Mouse (Mus musculus) limb, embryonic 11.5 days (tissue): ENCODE data around the gene Ocel1. TPM values are rescaled to one million over a fixed set of nuclear protein-coding genes. Genes with fewer than 3 reads are reported as not detected.

Experiments used
- ATAC-seq: fragments of 200-750 bp; cut with Nextera tagmentation; 2 replicates; pipeline ENCODE4 v1.8.0; 2017; ENCODE audit warnings: low read depth; ENCODE audit not compliant: insufficient number of reproducible peaks, low FRiP score, low TSS enrichment
- DNase-seq: peaks from one replicate; pipeline ENCODE4 v3.0.0-alpha.2; 2015; ENCODE audit warnings: low spot score
- H3K27ac ChIP-seq: fragments of 300-500 bp; sonication (generic); replicated peaks from 2 replicates; pipeline ENCODE4 v1.5.1; 2014; ENCODE audit warnings: low read depth, mild to moderate bottlenecking, low read length
- H3K27me3 ChIP-seq: fragments of 300-500 bp; sonication (generic); 2 replicates; pipeline ENCODE4 v1.6.1; 2014; ENCODE audit warnings: mild to moderate bottlenecking, low read length, mixed read lengths; ENCODE audit not compliant: control insufficient read depth, insufficient read depth
- H3K36me3 ChIP-seq: fragments of 300-500 bp; sonication (generic); 2 replicates; pipeline ENCODE4 v1.6.1; 2014; ENCODE audit warnings: mild to moderate bottlenecking, low read length, moderate library complexity, mixed read lengths; ENCODE audit not compliant: control insufficient read depth, insufficient read depth
- H3K4me1 ChIP-seq: fragments of 300-500 bp; sonication (generic); 2 replicates; pipeline ENCODE4 v1.6.1; 2014; ENCODE audit warnings: low read length, mixed read lengths; ENCODE audit not compliant: control insufficient read depth, insufficient read depth
- H3K4me2 ChIP-seq: fragments of 300-500 bp; sonication (generic); 2 replicates; pipeline ENCODE4 v1.6.1; 2014; ENCODE audit warnings: low read depth, mild to moderate bottlenecking, moderate library complexity; ENCODE audit not compliant: severe bottlenecking
- H3K4me3 ChIP-seq: fragments of 300-500 bp; sonication (generic); 2 replicates; pipeline ENCODE4 v1.5.1; 2014; ENCODE audit warnings: low read depth, low read length
- H3K9ac ChIP-seq: fragments of 300-500 bp; sonication (generic); 2 replicates; pipeline ENCODE4 v1.6.1; 2014; ENCODE audit warnings: mild to moderate bottlenecking, low read length
- H3K9me3 ChIP-seq: fragments of 300-500 bp; sonication (generic); 2 replicates; pipeline ENCODE4 v1.6.1; 2016; ENCODE audit warnings: low read length; ENCODE audit not compliant: control insufficient read depth
- WGBS: fragments of 180-500 bp; shearing (Covaris S2); extraction: QIAGEN DNeasy Blood & Tissue Kit; methylation state at CpG from one replicate; pipeline ENCODE4 v1.1.7; 2014; 5-methylcytosine and 5-hydroxymethylcytosine counted together
- polyA plus RNA-seq: library from polyadenylated mRNA; unstranded; fragments of >200 nt; fragmentation: Nextera tagmentation; extraction: Ambion mirVana; gene quantifications from 2 replicates; pipeline ENCODE4 v1.2.1, GENCODE M21; 2014

The Ocel1 gene
- polyA plus RNA-seq, 1 experiment from 2014 or later: 2.7 TPM

DNA sequence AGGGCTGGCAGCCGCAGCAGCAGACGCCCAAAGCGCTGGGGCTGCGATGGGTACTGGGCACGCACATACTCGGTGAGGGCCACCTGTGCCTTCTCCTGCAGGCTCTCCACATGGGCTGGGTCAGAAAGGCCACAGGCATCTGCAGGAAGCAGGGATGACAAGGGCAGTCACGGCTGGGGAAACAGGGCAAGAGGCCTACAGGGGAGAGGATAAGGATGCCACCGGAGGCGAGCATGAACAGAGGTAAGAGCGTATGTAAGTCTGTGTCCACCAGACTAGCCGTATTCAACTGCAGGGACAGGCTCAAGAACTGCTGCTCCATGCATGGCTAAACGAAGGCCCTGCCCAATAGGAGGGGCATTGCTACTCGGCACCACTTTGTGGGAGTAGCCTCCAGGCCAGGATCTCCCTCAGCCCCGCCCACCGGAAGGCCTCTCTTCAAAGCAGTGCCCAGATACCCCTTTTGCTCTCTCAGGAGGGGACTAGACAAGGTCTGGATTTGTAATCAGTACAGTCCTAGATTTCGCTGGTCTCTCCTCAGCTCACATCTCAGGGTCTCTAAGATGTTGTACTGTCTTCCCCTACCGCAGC is 3.6 kb downstream of the Ocel1 start:
- no peak for ATAC-seq
- Histone ChIP-seq H3K9ac (no peak overlapping the region), H3K36me3 (peaks cover 9% of the 10 kb centered on the region; the same call in 1 of the 2 replicates), H3K4me1 (peaks cover 24% of the 10 kb centered on the region), H3K27me3 (no peaks in the 10 kb centered on the region), H3K4me2 (no peak overlapping the region), H3K9me3 (no peaks in the 10 kb centered on the region), H3K27ac (no peak overlapping the region), H3K4me3 (no peak overlapping the region)
- WGBS: 73% methylated on average over 17 of the region's 17 CpGs
- no peak for DNase-seq

DNA sequence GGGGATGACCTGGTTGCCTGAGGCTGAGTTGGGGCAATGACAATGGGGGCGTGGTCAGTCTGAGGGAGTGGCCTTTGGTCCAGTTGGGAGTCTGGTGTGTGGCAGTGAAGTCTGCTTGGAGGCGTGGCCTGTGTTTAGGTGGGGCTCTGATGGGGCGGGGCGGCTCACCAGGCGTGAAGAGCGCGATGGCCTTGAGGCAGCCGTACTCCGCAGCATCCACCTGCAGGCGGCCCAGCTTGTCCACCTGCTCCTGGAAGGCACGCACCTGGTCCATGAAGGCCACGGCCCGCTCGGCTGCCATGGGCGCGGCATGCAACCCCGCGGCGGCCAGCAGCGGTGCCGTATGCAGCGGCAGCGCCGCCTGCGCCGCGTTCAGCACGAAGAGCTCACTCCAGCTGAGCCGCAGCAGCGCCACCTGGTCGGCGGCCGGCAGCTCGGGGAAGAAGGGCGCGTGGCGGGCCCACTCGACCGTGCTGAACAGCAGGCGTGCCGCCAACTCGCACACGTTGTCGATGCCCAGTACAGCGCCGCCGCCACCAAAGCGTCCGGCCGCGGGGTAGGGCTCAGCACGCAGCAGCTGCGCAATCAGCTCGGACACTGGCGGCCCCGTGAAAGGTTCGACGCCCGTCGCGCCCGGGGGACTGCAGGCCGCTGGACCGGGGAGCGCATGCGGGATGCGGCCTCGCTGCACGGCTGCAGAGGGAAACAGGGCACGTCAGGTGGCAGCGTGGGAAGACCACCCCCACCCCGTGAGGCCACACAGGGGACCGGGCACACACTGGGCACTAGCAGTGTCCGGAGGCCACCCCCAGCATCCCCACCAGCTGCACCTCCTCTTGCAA is 4.7 kb downstream of the Ocel1 start:
- peaks cover 33% of the 10 kb centered on the region for H3K4me1 ChIP-seq
- H3K36me3 ChIP-seq: peaks cover 9% of the 10 kb centered on the region; the same call in 1 of the 2 replicates
- DNase-seq: peak; percentile 69
- H3K27me3 ChIP-seq: no peaks in the 10 kb centered on the region
- 0 out of 2 replicates have a peak overlapping the region, but pooled peaks have one; percentile 33 for H3K27ac ChIP-seq
- peak overlapping the region; percentile 56 for H3K4me2 ChIP-seq
- WGBS: 5% methylated on average over 73 of the region's 74 CpGs
- ATAC-seq: no peak
- H3K4me3 ChIP-seq: peak overlapping the region; percentile 22
- no peaks in the 10 kb centered on the region for H3K9me3 ChIP-seq
- H3K9ac ChIP-seq: peak overlapping the region; percentile 37; the same call in 1 of the 2 replicates

DNA sequence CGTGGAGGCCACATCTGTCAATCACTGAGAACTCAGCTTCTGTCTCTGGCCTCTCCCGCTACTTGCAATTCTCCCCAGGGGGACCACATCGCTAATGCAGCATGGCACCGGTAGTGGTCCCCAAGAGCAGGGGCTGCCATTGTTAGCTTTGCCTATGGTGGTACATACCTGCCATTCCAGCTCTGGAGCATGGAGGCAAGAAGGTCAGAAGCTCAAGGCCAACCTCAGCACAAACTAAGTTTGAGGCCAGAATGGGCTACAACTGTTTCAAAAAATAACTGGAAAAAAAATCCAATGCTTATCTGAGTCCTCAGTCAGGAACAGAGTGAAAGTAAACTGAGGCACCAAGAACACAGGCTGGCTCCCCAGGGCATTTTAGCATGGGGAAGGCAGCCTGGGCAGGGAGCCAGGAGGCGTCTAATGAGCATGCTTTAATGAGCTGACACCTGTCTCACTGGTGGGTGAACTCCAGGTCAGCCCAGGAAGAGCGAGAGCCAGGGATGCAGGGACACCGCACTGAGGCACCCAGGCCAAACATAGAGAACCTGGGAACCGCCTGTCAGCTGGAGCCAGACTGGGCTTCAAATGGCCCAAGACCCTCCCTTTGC is 5.4 kb downstream of the Ocel1 start:
- Histone ChIP-seq H3K36me3 (peaks cover 9% of the 10 kb centered on the region; the same call in 1 of the 2 replicates), H3K9me3 (no peaks in the 10 kb centered on the region), H3K9ac (peak overlapping the region; percentile 37; the same call in 1 of the 2 replicates), H3K4me1 (peaks cover 33% of the 10 kb centered on the region), H3K27ac (no peak overlapping the region), H3K4me2 (peak overlapping the region; percentile 56), H3K4me3 (peak overlapping the region; percentile 22), H3K27me3 (no peaks in the 10 kb centered on the region)
- DNase-seq (no peak), ATAC-seq (no peak)
- WGBS: 41% methylated on average over 8 of the region's 8 CpGs

DNA sequence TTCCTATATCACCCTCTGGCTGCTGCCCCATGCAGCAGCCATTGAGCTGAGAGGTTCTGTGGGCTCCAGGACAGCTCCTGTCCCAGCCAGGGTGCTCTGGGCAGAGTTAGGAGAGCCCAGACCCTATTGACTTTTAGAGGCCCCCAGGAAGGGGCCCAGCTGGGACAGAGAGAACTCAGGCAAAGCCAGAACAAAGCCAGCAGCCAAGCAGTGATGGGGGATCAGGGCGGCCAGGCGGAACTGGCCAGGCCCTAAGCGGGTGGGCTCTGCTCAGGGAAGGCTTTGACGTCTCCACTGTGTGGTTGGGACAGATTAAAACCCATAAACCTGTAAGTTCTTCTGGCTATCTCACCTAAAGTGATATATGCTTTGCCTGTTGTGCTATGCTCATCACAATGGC is 7.9 kb downstream of the Ocel1 start:
- H3K9ac ChIP-seq: no peak overlapping the region
- no peaks in the 10 kb centered on the region for H3K9me3 ChIP-seq
- H3K36me3 ChIP-seq: peaks cover 9% of the 10 kb centered on the region; the same call in 1 of the 2 replicates
- peak overlapping the region; percentile 98; the same call in 1 of the 2 replicates for H3K4me2 ChIP-seq
- H3K4me3 ChIP-seq: no peak overlapping the region
- no peak overlapping the region for H3K27ac ChIP-seq
- WGBS: 66% methylated on average over 4 of the region's 4 CpGs
- no peak for ATAC-seq
- DNase-seq: no peak
- H3K4me1 ChIP-seq: peaks cover 36% of the 10 kb centered on the region
- no peaks in the 10 kb centered on the region for H3K27me3 ChIP-seq

DNA sequence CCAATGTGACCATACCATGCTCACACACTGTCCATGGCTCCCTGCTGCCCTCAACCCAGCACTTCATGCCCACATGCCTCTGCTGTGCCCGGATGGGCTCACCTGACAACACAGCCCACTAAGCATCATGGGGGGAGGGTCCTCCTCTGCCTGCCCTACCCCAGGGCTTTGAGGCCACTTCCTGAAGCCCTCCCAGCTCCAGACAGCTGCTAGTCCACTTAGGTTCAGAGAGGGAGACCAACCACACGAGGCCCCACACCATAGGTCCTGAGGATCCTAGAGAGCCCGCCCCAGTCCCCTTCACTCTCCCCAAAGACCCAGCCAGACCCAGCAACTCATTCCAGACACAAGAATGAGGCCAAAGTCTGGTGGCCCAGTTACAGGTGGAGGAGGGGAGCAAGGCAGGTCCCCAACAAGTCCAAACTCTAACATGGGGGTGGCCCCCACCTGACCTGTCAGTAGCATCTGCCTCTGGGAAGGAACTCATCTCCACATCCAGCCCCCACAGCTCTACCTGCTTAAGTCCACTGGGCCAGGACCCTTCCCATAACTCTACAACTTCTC is 8.5 kb downstream of the Ocel1 start:
- H3K27ac ChIP-seq: no peak overlapping the region
- H3K4me1 ChIP-seq: peaks cover 36% of the 10 kb centered on the region
- 38% methylated on average over 3 of the region's 3 CpGs for WGBS
- peaks cover 7% of the 10 kb centered on the region; the same call in 1 of the 2 replicates for H3K36me3 ChIP-seq
- H3K4me2 ChIP-seq: peak overlapping the region; percentile 98
- no peak for DNase-seq
- no peak for ATAC-seq
- H3K9ac ChIP-seq: peak overlapping the region; percentile 90
- peak overlapping the region; percentile 92 for H3K4me3 ChIP-seq
- no peaks in the 10 kb centered on the region for H3K9me3 ChIP-seq
- H3K27me3 ChIP-seq: no peaks in the 10 kb centered on the region

DNA sequence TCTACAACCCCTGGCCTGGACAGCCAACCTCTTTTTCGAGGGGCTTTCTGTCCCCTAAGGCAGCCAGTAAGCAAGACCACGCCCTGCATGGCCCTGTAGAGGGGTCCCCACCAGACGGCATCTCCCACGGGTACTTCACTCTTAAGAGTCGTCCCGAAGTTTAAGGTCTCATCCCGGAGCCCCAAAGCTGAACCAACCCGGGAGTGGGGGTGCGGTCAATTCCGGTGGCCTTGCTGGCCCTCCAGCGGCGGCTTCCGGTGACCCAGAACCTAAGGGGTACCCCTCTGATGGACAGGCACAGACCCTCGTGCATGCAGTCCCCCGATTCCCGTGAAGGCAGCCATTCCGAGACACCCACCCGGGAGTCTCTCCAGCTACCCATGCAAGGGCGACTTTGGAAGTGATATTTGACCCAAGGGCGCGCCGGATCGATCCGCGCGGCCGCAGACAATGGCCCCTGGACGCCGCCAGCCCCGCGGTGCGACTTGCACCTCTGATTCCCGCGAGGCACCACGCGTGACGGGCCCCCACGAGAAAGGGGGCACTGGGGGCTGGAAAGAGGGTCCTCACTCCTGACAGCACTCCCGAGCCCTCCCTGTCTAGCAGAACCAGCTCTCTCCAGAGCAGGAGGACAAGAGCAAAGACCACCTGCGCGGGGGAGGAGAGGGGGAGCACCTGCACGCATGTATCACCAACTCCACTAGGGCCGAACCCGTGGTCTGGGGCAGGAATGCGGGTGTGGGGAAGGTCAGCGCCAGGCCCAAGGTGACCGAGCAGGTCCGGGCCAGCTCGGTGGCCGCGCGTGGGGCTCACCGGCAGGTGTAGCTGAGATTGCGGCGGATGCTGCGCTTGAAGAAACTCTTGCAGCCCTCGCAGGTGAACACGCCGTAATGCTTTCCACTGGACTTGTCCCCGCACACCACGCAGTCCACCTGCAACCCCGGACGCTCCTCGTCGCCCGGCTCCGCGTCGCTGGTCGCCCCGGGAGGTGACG is 9.4 kb downstream of the Ocel1 start:
- Histone ChIP-seq H3K27me3 (no peaks in the 10 kb centered on the region), H3K36me3 (peaks cover 7% of the 10 kb centered on the region; the same call in 1 of the 2 replicates), H3K4me3 (peak overlapping the region; percentile 92), H3K9me3 (no peaks in the 10 kb centered on the region), H3K4me1 (peaks cover 35% of the 10 kb centered on the region), H3K27ac (0 out of 2 replicates have a peak overlapping the region, but pooled peaks have one; percentile 30), H3K4me2 (peak overlapping the region; percentile 98), H3K9ac (peak overlapping the region; percentile 90)
- whole genome bisulfite sequencing: 2% methylated on average over 72 of the region's 72 CpGs
- DNase-seq (peak; percentile 60), ATAC-seq (no peak)

DNA sequence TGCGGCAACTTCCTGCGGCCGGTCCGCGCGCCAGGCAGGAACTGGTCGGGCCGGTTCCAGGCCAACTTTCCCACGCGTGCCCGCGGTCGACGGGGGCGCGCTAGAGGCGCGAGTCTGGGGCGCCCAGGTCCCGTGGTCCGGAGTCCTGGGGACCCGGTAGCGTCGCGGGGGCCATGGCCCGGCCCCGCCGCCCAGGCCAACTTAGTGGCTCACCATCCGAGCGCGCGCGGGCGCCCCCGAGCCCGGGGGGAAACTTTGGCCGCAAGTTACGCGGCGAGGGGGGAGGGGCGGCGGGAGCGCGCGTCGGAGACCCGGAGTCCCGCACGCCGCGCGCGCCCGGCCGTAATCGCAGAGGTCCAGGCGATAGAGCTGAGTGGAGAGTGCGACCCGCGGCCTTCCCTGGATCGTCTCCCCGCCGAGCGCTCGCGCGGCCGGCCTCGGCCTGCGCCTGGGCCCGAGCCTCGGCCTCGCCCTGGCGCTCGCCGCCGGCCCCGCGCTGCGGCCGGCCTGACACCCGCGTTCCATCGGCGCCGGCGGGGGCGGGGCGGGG is 10.4 kb downstream of the Ocel1 start, which contains the start of gene Nr2f6:
TSS of gene Nr2f6 (minus strand) at position 540 of the 550 bp plus-strand sequence.
- H3K4me3 ChIP-seq: peak within 1 kb of the TSS; percentile 92
- under 1% methylated on average over 60 of the region's 89 CpGs for WGBS

More for the DNA sequence above, 10.4 kb downstream of the Ocel1 start, which contains the start of gene Nr2f6:
- DNase-seq: peak; percentile 83
- Histone ChIP-seq H3K9ac (peak within 1 kb of the TSS; percentile 90), H3K27me3 (no peaks in the 10 kb centered on the region), H3K27ac (peak within 1 kb of the TSS; percentile 91), H3K36me3 (peaks cover 7% of the 10 kb centered on the region; the same call in 1 of the 2 replicates), H3K4me2 (peak within 1 kb of the TSS; percentile 98), H3K9me3 (no peaks in the 10 kb centered on the region), H3K4me1 (peaks cover 25% of the 10 kb centered on the region)
- peak; percentile 8; the same call in 1 of the 2 replicates for ATAC-seq
